Mouse (Mus musculus): ENCODE data around the gene Rraga.

GRCm38 (mm10) chr4:86580056-86580455 lies 4.6 kb downstream of the Rraga start:
- TF ChIP-seq POLR2A (IDR thresholded peaks at IDR 0.05; ENCODE audit: insufficient read depth, low read depth, low read length) = no peak
- no peak for TF ChIP-seq CTCF (IDR thresholded peaks at IDR 0.05; ENCODE audit: insufficient read depth, low read depth, low read length)
